Mouse (Mus musculus): ENCODE results near the gene Zfand6.

- no peak for TF ChIP-seq POLR2A (IDR thresholded peaks at IDR 0.05; ENCODE audit: extremely low read depth, insufficient read depth, low read length)
- TF ChIP-seq CTCF (IDR thresholded peaks at IDR 0.05; ENCODE audit: low read depth, low read length), result no peak
Measured at GRCm38 (mm10) chr7:84679264-84679663, 10.5 kb downstream of the Zfand6 start.
